Mouse (Mus musculus) fibroblast of lung, adult 2 months (primary cell): Measurements from ENCODE around the gene Pex16.

ENCODE experiments used
- DNase-seq: peaks from one replicate; pipeline ENCODE4 v3.0.0-alpha.2; 2011; ENCODE audit warnings: low read depth

Pex16 gene

GRCm38 (mm10) chr2:92423156-92423555 lies 48.7 kb downstream of the Pex16 start:
- no peak for DNase-seq

DNA sequence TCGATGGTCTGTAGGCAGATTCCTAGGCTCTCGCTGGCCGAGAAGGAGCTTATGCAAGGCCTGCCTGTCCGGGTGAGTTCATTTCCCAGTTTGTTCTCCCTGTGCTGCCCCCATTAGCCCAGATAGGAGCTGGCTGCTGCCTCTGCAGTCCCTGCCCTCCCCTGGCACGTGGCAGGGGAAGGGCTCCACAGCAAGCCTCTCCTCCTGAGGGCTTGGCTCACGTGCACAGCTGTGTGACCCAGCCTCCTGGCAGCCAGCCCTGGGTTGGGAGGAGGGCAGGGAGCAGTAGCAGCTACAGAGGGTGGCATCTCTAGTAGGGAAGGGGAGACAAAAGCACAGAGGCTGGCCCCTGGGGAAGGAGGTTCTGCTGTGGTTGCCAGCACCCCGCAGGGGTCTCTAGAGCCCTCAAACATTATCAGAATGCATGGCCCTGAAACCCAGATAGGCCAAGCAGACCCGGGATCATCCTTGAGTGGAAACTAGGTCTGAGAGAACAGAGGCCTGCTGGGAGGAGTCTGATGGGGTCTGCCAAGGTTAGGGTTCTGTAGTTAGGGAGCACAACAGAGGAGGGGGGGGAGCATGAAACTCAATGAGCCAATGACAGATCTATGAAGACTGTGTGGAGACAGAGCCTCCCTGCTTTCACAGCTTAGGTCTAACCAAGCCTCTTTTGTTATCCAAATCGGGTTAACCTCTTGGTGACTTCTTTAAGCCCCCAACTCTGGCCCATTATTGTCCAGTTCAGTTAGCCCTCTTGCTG lies 49.4 kb downstream of the Pex16 start:
- peak; percentile 86 for DNase-seq

- DNase-seq = peak; percentile 95
Observed at GRCm38 (mm10) chr2:92424462-92425308, 50.2 kb downstream of the Pex16 start.

DNA sequence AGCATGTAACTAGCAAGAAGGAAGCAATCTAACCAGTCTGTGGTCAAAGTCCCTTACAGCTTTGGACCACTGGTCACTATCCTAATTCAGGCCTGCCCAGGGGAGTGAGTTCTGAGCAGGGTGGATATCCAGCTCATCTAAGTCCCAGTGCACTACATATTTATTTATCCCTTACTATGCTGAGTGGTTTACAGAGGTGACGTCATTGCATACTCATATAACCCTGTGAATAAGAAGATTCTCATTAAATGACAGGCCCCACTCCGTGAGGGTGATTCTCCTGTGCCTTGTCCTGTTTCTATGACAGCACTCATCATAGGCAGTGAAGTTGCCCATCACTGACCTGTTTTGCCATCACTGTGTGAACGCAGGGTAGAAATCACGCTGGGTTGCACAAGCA lies 50.9 kb downstream of the Pex16 start:
- no peak for DNase-seq

GRCm38 (mm10) chr2:92426426-92426825 lies 52.0 kb downstream of the Pex16 start:
- peak; percentile 93 for DNase-seq

DNA sequence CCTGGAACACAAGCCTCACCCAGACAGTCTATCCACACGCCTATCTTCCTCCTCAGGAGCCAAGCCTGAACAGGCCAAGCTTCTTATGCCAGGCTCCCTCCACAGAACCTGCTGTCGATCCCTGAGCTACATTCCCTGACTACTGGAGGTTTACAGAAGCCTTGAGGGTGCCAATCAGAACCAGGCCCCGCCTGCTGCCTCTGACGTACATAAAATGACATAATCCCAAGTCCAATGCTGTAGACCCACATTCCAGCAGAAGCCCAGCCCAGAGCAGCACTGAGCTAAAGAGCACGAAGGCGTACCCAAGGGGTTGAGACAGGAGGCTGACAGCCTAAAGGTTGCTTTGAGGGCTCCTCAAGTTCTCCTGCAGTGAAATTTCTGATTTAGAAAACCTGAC lies 53.4 kb downstream of the Pex16 start:
- DNase-seq = no peak

- DNase-seq = no peak
Observed at GRCm38 (mm10) chr2:92430089-92430488, 55.6 kb downstream of the Pex16 start.
